Mouse (Mus musculus): ENCODE data around the gene Gm21974.
"Not testable (repeated sequence)": the region's sequence is repeated elsewhere in the genome, so short reads cannot be mapped to it uniquely, and the experiment has no call there.

Gene Gm21974

DNA sequence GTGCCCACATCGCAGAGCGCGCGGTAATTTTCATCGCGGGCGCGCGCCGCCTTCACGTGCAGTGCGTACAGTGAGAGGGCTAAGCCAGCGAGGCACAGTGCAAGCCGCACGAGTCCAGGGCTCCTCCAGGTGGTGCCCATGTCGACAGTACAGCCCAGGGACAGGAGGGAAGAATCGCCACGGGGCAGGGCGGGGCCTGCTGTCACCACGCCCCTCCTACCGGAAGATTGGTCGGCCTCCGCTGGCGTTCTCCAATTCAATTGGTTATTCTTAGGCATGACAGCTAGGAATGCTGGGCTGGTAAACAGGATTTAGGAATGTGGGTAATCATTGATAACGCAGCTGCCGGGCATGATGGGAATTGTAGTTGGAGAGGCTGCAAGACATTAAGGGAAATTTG is at the start of gene Gm21974, which contains the start of gene Vkorc1:
Gene Gm21974 (minus strand): TSS at position 13 of the 400 bp plus-strand sequence.
Gene Vkorc1 (minus strand): TSS at position 176 of the 400 bp plus-strand sequence.
- peak; percentile 97 for DNase-seq (ENCODE audit: low spot score in 2 of 2)

DNA sequence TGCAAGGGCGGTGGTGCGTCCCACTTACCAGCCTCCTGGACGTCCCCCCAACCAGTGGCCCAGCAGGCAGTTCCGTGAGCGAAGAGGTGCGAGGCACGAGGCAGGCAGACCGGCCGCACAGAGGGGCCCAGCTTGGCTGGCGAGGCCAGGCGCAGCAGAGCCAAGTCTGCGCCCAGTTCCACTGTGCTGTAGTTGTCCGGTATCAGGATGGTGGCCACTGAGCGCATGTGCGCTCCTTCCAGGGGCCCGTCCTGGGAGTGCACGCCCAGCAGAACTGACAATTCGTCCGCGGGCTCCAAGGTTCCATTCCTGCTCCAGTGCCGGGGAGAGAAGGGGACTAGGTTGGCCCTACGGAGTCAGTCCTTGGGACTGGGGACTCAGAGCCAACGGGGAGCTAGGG is 49.4 kb upstream of the Gm21974 start:
- DNase-seq (ENCODE audit: low spot score in 2 of 2): peak in 1 of 2 experiments; percentile 24

DNA sequence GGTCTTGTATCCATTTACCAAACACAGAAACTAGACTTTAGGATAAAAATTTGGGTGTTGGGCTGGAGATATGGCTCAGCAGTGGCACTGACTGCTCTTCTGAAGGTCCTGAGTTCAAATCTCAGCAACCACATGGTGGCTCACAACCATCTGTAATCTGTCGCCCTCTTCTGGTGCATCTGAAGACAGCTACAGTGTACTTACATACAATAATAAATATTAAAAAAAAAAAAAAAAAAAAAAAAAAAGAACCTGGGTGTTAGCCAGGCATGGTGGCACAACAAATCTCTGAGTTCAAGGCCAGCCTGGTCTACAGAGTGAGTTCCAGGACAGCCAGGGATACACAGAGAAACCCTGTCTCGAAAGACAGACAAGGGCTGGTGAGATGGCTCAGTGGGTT is 46.8 kb upstream of the Gm21974 start:
- not testable (repeated sequence) for DNase-seq (ENCODE audit: low spot score in 2 of 2)

DNA sequence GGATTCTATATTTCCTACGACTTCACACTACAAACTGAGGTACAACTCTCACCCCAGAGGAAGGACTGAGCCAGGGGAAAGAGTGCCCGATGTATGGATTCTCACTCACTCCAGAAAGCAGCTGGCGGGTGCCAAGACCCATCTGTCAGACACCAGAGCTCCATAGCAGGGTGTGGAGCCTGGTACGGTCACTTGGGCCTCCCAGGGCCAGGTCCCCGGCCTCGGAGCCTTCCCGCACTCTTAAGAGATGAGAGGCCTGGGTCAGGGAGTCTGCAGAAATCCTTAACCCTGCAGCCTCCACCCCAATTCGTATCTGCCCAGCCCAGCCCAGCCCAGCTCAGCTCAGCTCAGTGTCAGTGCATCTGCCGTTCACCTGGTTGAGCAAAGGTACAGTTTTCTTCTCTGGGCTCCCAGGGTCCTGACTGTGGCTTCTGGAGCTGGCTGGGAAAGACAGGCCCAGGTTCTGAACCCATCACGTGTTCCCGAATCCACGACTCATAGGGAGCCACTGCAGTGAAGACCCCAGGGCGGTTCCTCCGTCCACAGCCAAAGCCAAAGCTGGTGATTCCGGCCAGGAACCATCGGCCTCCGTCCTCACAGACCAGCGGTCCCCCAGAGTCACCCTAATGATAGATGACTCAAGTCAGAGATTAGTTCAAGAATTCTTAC is 41.1 kb upstream of the Gm21974 start:
- no peak for DNase-seq (ENCODE audit: low spot score in 2 of 2)

DNA sequence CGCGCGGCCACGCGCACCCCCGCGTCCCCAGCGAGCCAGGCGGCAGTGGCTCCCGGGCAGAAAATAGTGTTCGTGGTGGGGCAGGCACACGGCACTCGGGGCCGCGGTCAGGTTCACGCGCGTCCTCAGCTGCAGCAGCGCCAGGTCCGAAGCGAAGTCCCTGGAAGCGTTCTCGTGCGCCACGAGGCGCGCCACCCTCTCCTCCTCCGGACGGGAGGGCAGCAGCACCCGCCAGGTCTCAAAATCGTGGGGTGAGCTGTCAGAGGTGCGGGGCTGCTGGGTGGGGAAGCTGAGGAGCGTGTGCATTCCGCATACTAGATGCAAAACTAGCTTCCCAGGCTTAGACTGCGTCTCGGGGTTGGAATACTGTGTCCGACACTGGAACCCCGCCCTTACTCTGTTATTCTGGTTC is 40.5 kb upstream of the Gm21974 start:
- no peak for DNase-seq (ENCODE audit: low spot score in 2 of 2)

DNA sequence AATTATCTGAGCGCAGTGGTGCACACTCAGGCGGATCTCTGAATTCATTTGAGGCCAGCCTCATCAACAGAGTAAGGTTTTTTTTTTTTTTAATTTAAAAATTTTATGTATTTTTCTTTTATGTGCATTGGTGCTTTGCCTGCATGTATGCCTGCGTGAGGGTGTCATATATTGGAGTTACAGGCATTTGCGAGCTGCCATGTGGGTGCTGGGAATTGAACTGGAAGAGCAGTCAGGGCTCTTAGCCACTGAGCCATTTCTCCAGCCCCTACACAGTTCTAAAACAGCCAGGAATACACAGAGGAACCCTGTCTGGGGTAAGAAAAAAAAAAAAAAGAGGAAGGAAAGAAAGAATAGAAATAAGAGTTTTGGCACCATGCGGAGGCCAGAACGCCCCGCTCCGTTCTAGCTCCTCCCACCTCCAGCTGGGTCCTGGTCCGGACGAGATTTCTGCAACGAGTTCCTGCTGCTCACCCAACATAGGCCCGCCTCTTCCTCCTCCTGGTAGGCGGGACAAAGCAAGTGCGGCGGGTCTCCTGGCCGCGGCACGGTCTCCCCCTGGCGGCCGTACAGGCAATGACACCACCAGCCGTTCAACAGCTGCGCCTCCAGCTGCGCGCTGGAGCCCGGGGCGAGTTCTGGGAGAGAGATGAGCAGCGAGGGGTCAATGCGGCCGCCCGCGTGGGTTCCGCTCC is 39.9 kb upstream of the Gm21974 start:
- peak; percentile 96 to 97 for DNase-seq (ENCODE audit: low spot score in 2 of 2)

DNA sequence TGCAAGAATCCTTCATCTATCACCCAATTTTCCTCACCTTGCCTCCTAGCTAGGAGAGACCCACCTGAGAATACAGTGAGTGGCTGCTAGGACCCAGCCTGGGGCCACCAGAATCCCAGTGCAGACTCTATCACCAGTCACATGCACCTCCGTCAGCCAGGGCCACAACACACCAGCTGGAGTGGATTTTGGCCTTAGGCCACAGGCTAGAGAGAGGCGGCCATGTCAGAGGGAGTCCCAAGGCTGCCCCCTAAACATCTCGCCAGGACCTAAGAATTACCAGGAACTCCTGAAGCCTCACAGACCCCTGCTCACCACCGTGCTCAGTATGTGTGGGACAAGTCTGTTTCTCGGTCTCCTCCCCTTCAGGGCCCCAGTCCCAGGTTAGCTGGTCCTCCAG is 38.8 kb upstream of the Gm21974 start:
- DNase-seq (ENCODE audit: low spot score in 2 of 2): no peak

DNA sequence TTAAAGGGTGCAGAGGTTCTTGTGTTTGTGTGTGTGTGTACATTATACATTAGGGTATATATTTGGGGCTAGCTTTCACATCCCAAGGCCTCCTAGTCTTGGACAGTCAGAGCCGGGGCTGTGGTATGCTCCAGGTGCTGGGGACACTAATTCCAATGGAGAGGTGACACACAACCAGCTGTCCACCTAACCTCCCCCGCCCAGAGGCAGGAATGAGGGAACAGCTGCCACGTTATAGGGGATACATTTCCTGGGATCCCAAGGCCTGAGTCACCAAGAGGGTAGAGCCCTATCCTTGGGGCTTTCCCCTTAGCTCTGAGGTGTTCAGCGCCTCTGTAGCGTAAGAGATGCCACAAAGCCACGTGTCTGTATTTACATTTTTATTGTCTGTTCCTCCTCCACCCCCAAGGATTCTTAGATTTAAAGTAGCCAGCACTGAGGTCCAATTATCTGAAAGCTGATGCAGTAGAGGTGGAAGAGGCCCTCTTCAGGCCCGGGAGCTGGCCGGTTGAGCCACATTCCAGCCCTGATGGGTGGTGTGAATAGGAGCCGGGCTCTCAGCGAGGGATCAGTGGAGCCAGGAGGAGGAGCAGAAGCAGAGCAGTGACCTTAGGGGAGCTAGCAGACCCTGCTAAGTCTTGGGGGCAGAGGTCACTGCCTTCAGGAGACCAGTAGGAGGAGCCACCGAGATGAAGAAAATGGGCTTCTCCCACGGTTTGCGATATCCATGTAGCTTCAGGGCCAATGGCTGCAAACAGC is 37.2 kb upstream of the Gm21974 start:
- no peak for DNase-seq (ENCODE audit: low spot score in 2 of 2)

DNA sequence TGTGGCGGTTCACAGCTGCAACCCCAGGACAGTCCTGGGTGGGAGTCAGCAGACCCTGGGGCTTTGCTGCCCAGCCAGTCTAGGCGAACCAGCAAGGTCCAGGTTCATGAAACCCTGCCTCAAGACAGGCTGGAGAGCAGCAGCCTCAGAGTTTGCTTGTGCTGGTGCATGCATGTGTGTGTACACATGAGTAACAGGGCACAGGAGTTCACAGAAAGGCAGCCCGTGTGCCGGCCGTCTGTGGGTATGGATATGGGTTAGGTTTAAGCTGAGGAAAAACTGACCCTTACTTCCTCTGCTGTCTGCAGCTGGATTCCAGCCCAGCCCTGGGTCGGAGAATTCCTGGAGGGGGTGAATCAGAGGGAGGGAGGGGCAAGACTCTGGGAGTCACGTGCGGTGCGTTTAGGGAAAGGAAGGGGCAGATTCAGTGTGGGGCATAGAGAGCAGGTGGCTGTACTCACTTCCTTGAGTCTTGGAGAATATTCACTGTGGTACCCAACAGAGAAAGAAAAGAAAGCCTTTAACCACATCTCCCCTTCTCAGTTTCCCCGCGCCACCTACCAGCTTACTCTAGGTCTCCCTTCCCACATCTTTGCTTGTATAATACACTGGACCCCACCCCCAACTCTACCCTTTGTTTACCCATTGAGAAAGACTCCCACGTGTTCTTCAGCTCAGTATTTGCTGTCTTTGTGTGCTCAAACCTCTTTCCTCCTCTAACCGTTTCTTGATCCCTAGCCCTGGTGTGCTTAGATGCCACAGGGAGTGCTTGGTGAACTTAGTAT is 36.3 kb upstream of the Gm21974 start:
- DNase-seq (ENCODE audit: low spot score in 2 of 2): no peak

DNA sequence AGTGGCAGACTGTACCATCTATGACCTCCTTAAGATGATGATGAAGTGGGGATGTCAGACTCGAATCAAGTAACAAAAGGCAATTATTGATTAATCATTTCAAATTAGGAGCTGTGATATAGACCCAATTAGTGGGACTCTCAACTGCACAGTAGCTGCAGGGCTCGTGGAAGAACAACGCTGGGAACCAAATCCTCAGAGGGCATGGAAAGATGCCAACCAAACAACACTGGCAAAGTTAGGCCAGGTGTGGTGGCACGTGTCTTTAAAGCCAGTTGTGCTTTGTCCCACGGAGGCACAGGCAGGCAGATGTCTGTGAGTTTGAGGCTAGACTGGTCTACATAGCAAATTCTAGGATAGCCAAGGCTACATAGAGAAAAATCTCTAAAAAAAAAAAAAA is 35.4 kb upstream of the Gm21974 start:
- no peak for DNase-seq (ENCODE audit: low spot score in 2 of 2)

DNA sequence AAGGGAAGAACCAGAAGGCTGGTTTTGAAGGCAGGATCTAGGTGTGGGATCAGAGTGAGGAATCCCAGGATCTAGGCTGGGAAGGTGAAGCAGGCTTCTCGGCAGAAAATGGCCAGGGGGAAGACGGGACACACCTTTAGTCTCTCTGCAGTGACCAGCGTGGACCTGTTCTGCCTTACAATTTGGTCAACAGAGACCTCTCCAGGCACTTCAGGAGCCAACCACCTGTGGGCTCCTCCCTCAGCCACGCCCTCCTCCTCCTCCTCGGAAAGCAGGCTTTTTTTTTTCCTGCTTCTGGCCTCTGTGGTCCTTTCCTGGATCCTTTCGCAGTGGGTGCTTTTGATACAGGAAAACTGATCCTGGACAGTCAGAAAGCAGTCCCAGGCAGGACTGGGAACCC is 34.7 kb upstream of the Gm21974 start, which contains the start of gene Prss8:
Gene Prss8 (minus strand): TSS at position 182 of the 400 bp plus-strand sequence.
- no peak for DNase-seq (ENCODE audit: low spot score in 2 of 2)

DNA sequence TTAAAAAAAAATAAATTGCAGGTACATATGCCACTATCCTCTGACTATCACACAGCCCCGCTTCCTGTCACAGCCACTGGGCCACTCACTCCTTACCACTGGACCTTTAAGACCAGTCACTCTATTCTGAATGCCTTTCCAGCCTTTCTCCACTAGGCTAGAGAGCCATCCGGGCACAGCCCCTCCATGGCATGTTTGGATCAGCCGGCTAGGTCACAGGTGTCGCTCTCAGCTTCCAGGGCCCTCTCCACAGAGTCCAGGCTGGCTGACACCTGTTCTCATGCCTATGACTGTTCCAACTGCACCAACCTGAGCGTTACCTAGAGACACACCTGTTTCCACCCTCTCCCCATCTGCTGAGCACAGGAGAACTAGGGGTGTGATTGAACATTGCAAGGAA is 33.3 kb upstream of the Gm21974 start:
- no peak for DNase-seq (ENCODE audit: low spot score in 2 of 2)

DNA sequence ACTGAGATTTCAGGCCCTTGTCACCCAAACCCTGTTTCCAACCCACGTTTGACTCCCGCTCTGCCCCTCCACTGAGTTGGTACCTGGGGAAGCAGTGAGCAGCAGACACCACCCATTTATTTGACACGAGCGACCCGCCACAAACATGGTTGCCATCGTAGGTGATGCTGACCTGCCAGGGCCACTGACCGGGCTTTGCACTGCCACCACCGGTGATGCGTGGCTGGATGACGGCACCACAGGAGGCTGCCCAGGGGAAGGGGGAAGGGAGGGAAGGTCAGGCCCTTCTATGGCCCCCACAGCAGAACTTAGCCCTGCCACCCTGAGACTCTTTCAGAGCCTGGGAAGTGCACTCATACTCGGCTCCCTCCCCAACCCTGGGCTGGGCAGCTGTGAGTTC is 32.5 kb upstream of the Gm21974 start:
- no peak for DNase-seq (ENCODE audit: low spot score in 2 of 2)

DNA sequence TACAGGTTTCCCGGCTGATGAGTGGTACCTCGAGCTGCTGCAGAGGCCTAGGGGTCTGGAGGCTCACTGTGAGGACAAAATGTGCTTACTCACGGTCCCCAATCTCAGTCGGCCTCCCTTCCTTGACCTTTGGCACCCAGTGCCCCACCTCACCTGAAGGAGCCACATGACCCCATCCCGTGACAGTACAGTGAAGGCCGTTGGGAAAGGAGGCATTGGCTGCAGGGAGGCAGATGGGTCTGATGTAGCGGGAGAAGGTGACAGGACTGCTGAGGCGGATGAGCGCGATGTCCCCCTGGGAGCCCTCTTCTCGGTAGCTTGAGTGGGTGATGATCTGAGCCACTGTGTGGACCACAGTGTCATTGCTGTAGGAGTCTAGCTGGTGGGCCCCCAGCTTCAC is 31.6 kb upstream of the Gm21974 start:
- no peak for DNase-seq (ENCODE audit: low spot score in 2 of 2)

DNA sequence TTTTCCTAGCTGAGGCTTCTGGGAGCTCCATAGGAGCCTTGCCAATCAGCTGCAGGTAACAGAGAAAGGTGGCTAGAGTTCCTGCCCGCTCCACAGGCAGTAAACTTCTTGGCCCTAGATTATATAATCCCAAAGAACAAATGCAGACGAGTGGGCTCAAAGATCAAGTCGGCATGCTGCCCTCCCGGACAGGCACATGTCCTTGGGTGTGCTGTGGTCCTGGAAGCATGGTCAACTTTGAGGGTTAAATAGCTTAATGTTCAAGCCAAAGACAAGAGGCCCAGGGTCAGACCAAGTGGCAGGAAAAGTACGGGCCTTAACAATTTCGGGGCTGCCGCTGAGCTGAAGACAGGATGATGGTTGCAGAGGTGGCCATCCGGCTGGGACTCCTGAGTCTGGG is 30.8 kb upstream of the Gm21974 start:
- DNase-seq (ENCODE audit: low spot score in 2 of 2): no peak

DNA sequence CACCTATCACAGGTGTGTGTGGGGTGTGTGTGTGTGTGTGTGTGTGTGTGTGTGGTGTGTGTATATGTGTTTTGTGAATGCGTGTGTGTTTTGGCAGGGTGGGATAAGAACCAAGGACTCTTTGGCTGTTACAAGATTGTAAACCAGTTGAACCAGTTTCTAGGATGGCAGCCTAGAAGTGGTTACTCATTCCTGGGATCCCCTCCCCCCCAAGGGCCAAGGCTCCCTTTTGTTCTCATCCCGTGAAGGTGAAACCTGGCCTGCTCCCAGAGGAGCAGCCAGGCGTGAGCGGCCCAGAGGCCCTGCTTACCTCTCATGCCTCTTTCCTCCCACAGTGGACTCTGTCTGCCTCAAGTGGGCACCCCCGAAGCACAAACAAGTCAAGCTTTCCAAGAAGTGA is 30.0 kb upstream of the Gm21974 start:
- no peak for DNase-seq (ENCODE audit: low spot score in 2 of 2)

DNA sequence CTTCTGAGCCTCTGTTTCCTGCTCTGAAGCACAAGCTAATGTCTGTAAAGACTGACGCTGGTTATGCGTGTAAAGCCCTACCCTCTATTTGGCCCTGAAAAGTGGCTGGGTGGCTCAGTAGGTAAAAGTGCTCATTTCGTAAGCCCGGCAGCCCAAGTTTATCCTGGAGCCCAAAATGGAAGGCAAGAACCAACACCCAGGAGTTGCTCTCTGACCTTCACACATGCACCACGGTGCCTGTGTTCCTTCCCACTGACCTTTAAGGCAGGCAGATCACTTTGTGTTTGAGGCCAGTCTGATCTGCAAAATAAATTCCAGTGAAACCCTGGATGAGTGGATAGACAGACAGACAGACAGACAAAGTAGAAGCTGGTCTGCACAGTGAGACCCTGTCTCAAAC is 28.5 kb upstream of the Gm21974 start:
- no peak for DNase-seq (ENCODE audit: low spot score in 2 of 2)

DNA sequence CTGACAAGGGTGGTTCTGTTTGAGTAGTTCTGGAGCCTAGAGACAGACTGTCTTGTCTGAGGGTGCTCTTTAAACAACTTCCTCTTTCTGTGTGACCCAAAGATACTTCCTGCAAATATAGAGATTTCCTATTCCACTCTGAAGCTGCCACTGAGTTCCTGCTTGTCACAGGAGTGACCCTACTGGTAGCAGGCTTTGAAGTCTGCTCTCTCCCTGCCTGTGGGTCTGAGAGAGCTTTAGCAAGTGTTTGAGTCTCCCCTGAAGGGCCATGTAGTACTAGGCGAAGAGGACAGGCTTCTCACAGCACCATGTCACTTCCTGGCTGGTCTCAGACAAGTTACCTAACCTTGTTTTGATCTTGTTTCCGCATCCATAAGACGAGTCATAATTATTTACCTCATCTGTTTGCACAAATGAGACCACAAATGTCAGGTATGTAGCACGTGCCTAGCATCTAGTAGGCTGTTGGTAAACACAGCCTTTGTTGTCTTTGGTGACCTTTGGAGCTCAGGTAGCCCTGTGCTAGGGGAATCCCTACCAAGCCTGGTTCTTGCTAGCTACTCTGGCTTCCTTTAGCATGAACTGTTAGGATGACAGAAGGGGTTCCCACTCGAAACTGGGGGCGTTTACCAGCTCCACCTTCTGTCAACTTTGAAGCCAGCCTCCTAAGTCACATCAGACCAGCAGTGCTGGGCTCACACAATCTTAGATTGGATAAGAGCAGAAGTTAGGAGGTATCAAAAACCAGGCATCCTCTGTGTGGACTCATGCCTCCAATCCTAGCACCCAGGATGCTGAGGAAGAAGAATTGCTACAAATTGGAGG is 27.4 kb upstream of the Gm21974 start:
- DNase-seq (ENCODE audit: low spot score in 2 of 2): no peak

DNA sequence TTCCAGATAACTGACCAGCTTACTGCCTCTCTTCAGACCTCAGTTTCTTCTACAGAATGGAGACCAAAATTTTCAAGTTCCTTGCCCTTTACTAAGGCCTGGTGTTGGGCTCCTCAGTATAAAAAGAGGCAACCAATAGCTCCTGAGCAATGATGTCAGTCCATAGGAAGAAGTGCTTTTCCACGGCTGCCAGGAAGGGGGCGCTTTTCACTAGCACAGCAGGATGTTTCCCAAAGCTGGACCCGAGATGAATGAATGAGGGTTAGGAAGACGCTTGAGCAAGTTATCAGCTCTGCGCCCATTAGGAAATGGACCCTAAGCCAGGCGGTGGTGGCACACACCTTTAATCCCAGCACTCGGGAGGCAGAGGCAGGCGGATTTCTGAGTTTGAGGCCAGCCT is 26.3 kb upstream of the Gm21974 start:
- no peak for DNase-seq (ENCODE audit: low spot score in 2 of 2)

DNA sequence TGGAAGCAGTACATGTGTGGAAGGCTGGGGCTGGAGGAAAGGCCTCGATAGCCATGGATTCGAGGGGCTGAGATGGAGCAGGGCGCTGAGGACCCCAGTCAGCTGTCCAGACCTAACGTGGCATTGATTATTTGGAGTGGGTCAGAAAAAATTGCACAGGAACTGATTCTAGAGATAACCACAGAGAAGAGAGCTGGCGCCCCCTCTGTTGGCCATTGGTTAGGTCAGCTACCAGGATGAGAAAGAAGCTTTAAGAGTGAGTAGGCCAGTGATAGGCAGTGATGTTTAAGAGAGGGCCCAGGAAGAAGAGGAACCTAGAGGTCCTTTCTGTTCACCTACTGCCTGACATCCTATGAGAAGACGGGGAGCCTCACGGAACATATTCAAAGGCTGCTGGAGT is 24.0 kb upstream of the Gm21974 start:
- no peak for DNase-seq (ENCODE audit: low spot score in 2 of 2)

DNA sequence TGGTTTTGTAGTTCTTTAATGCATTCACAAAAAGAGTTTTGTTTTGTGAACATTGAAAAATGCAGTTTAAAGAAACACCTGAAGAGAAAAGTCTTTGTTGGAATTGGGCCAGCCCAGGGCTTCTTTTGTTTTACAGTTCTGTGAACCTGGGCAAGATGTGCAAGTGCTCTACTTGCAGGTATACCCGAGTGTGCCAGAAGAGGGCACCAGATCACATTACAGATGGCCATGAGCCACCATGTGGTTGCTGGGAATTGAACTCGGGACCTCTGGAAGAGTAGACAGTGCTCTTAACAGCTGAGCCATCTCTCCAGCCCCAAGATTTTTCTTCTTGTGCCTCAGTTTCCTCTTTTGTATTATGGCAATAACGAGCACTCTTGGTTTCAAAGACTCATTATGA is 22.9 kb upstream of the Gm21974 start:
- no peak for DNase-seq (ENCODE audit: low spot score in 2 of 2)
